Mouse (Mus musculus) MEL (cell line): ENCODE results near the gene Pkdcc. TPM values are rescaled to one million over a fixed set of nuclear protein-coding genes. Genes with fewer than 3 reads are reported as not detected.

Source experiments
- DNase-seq: peaks from one replicate; pipeline ENCODE4 v3.0.0; 2011; ENCODE audit warnings: low read depth, low spot score
- H3K27ac ChIP-seq: 2 replicates; pipeline ENCODE4 v1.5.1; 2012; ENCODE audit warnings: low read depth, mild to moderate bottlenecking, control low read depth, low read length, moderate library complexity; ENCODE audit not compliant: control insufficient read depth
- H3K27me3 ChIP-seq, 2 experiments: fragments of 150-350 bp in 1 of 2; sonication (generic) in 1 of 2; 2 replicates each; pipeline ENCODE4 v1.6.1; 2012; ENCODE audit warnings: low read length in 2 of 2, mild to moderate bottlenecking in 2 of 2, improper control_type of control experiment in 1 of 2, moderate library complexity in 1 of 2; ENCODE audit not compliant: insufficient read depth in 2 of 2, control insufficient read depth in 1 of 2
- H3K36me3 ChIP-seq, 2 experiments: 2 replicates each; pipeline ENCODE4 v1.6.1; 2012 to 2014; ENCODE audit warnings: low read length in 2 of 2, improper control_type of control experiment in 1 of 2, inconsistent platforms in 1 of 2, mild to moderate bottlenecking in 1 of 2; ENCODE audit not compliant: insufficient read depth in 2 of 2, control insufficient read depth in 1 of 2
- H3K4me1 ChIP-seq, 2 experiments: fragments of 150-350 bp in 1 of 2; sonication (generic) in 1 of 2; 2 replicates each; pipeline ENCODE4 v1.6.1; 2012; ENCODE audit warnings: low read length in 2 of 2, improper control_type of control experiment in 1 of 2, mild to moderate bottlenecking in 1 of 2; ENCODE audit not compliant: insufficient read depth in 2 of 2, control insufficient read depth in 1 of 2
- H3K4me3 ChIP-seq, 2 experiments: fragments of 150-350 bp in 1 of 2; sonication (generic) in 1 of 2; 2 replicates each; pipeline ENCODE4 v1.5.1; 2012; ENCODE audit warnings: low read depth in 2 of 2, low read length in 2 of 2, mild to moderate bottlenecking in 2 of 2, moderate library complexity in 2 of 2, control low read depth in 1 of 2, improper control_type of control experiment in 1 of 2; ENCODE audit not compliant: control insufficient read depth in 1 of 2, insufficient read depth in 1 of 2
- H3K79me2 ChIP-seq: 2 replicates; pipeline ENCODE4 v1.6.1; 2012; ENCODE audit warnings: mild to moderate bottlenecking, low read length, moderate library complexity; ENCODE audit not compliant: control insufficient read depth, poor library complexity, insufficient read depth
- H3K9ac ChIP-seq: 2 replicates; pipeline ENCODE4 v1.6.1; 2012; ENCODE audit warnings: low read depth, mild to moderate bottlenecking, control low read depth, low read length, moderate library complexity; ENCODE audit not compliant: control insufficient read depth, poor library complexity, severe bottlenecking
- H3K9me3 ChIP-seq: fragments of 150-350 bp; sonication (generic); replicated peaks from 2 replicates; pipeline ENCODE4 v1.6.1; 2012; ENCODE audit warnings: mild to moderate bottlenecking, low read length, improper control_type of control experiment, moderate library complexity; ENCODE audit not compliant: insufficient read depth
- BHLHE40 ChIP-seq: IDR thresholded peaks from 2 replicates; pipeline ENCODE4 v1.6.1; 2012; ENCODE audit warnings: low read depth, mild to moderate bottlenecking, inconsistent platforms, low read length, improper control_type of control experiment, borderline replicate concordance
- CTCF ChIP-seq, 3 experiments: IDR thresholded peaks in 2 of 3; conservative IDR thresholded peaks in 1 of 3; 2 replicates each; pipeline ENCODE4 v1.5.1; 2011 to 2012; ENCODE audit warnings: low read length in 3 of 3, low read depth in 2 of 3, mild to moderate bottlenecking in 2 of 3, improper control_type of control experiment in 1 of 3, inconsistent platforms in 1 of 3, mixed read lengths in 1 of 3, moderate library complexity in 1 of 3; ENCODE audit not compliant: control insufficient read depth in 1 of 3, insufficient read depth in 1 of 3, poor library complexity in 1 of 3, severe bottlenecking in 1 of 3
- ELF1 ChIP-seq: IDR thresholded peaks from 2 replicates; pipeline ENCODE4 v1.6.1; 2014; ENCODE audit warnings: low read depth, mild to moderate bottlenecking, inconsistent platforms, low read length, improper control_type of control experiment, moderate library complexity
- EP300 ChIP-seq, 2 experiments: IDR thresholded peaks; 2 replicates each; pipeline ENCODE4 v1.6.1; 2011; ENCODE audit warnings: improper control_type of control experiment in 2 of 2, low read length in 2 of 2, low read depth in 1 of 2, mild to moderate bottlenecking in 1 of 2
- ETS1 ChIP-seq: IDR thresholded peaks from 2 replicates; pipeline ENCODE4 v1.6.1; 2012; ENCODE audit warnings: low read depth, mild to moderate bottlenecking, inconsistent platforms, low read length, improper control_type of control experiment, moderate library complexity
- JUND ChIP-seq: IDR thresholded peaks from 2 replicates; pipeline ENCODE4 v1.6.1; 2011; ENCODE audit warnings: low read depth, mild to moderate bottlenecking, improper control_type of control experiment, low read length
- MYB ChIP-seq: IDR thresholded peaks from 2 replicates; pipeline ENCODE4 v1.6.1; 2011; ENCODE audit warnings: mild to moderate bottlenecking, low read depth, low read length, improper control_type of control experiment
- NRF1 ChIP-seq: IDR thresholded peaks from 2 replicates; pipeline ENCODE4 v1.6.1; 2014; ENCODE audit warnings: low read depth, mild to moderate bottlenecking, inconsistent platforms, low read length, improper control_type of control experiment, moderate library complexity; ENCODE audit not compliant: poor library complexity, insufficient read depth, severe bottlenecking
- POLR2AphosphoS2 ChIP-seq: IDR thresholded peaks from 2 replicates; pipeline ENCODE4 v1.6.1; 2011; ENCODE audit warnings: low read length, improper control_type of control experiment
- RAD21 ChIP-seq: IDR thresholded peaks from 2 replicates; pipeline ENCODE4 v1.6.1; 2011; ENCODE audit warnings: mild to moderate bottlenecking, low read depth, low read length, improper control_type of control experiment
- SMC3 ChIP-seq: IDR thresholded peaks from 2 replicates; pipeline ENCODE4 v1.6.1; 2011; ENCODE audit warnings: low read depth, low read length, improper control_type of control experiment
- TAL1 ChIP-seq: IDR thresholded peaks from 2 replicates; pipeline ENCODE4 v1.6.1; 2012; ENCODE audit warnings: mild to moderate bottlenecking, inconsistent platforms, low read length, moderate library complexity, mixed read lengths
- TCF12 ChIP-seq: IDR thresholded peaks from 2 replicates; pipeline ENCODE4 v1.6.1; 2014; ENCODE audit warnings: low read depth, mild to moderate bottlenecking, inconsistent platforms, low read length, improper control_type of control experiment, moderate library complexity
- UBTF ChIP-seq: IDR thresholded peaks from 2 replicates; pipeline ENCODE4 v1.6.1; 2012; ENCODE audit warnings: low read depth, mild to moderate bottlenecking, inconsistent platforms, low read length, improper control_type of control experiment, moderate library complexity, borderline replicate concordance; ENCODE audit not compliant: insufficient read depth
- USF1 ChIP-seq: IDR thresholded peaks from 2 replicates; pipeline ENCODE4 v1.6.1; 2014; ENCODE audit warnings: low read depth, mild to moderate bottlenecking, inconsistent platforms, low read length, improper control_type of control experiment, moderate library complexity
- ZKSCAN1 ChIP-seq: IDR thresholded peaks from 2 replicates; pipeline ENCODE4 v1.6.1; 2012; ENCODE audit warnings: low read depth, mild to moderate bottlenecking, inconsistent platforms, low read length, improper control_type of control experiment, moderate library complexity
- ZNF384 ChIP-seq: IDR thresholded peaks from 2 replicates; pipeline ENCODE4 v1.6.1; 2012; ENCODE audit warnings: low read depth, mild to moderate bottlenecking, inconsistent platforms, low read length, improper control_type of control experiment
- polyA plus RNA-seq, 2 experiments: library from polyadenylated mRNA; stranded (reverse) in 1 of 2; unstranded in 1 of 2; fragments of >175 nt in 1 of 2; fragments of >200 nt in 1 of 2; gene quantifications; 2 replicates each; pipeline versions ENCODE4 v1.2.1 to v1.2.4; 2012; ENCODE audit warnings: low replicate concordance in 2 of 2, low read depth in 1 of 2; ENCODE audit not compliant: insufficient read length in 2 of 2, insufficient read depth in 1 of 2, missing spikeins in 1 of 2
- total RNA-seq: library from RNA; depleted of rRNA; stranded (reverse); fragments of 300-350 nt; gene quantifications from 2 replicates; pipeline ENCODE4 v1.2.3, GENCODE M21; 2012

The Pkdcc gene
- total and polyA plus RNA-seq, 3 experiments: not detected

DNA sequence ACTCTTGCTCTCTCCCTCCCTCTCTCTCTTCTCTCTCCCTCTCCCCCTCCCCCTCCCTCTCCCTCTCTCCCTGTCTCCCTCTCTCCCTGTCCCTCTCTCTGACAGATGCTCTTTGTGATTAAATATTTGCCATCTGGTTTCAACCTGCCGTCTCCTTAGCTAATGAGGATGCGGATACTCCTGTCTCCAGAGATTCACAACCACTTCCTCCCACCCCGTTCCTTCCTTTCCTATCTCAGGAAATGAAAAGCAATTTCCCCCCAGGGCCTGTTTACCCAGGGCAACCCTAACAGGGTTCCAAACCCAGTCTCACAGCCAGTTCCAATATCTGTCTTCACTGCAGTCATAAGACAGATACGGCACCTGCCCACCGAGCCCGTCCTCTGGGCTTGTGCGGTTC is 31.0 kb downstream of the Pkdcc start:
- Histone ChIP-seq H3K9ac (no peak overlapping the region), H3K9me3 (no peaks in the 10 kb centered on the region), H3K27ac (no peak overlapping the region), H3K79me2 (no peaks in the 10 kb centered on the region), H3K4me1 (no peaks in the 10 kb centered on the region), H3K4me3 (no peak overlapping the region), H3K27me3 (peaks cover 0 to 1% of the 10 kb centered on the region in 2 experiments; a peak in 2 of 4 replicates), H3K36me3 (no peaks in the 10 kb centered on the region)
- no peak for DNase-seq
- TF ChIP-seq EP300 (IDR thresholded peaks at IDR 0.05; ENCODE audit: low read depth in 1 of 2, low read length in 2 of 2) (no peak), TCF12 (no peak), TAL1 (no peak)

GRCm38 (mm10) chr17:83247176-83247575 is 32.1 kb downstream of the Pkdcc start:
- H3K79me2 ChIP-seq: no peaks in the 10 kb centered on the region
- H3K4me3 ChIP-seq: no peak overlapping the region
- no peak overlapping the region for H3K9ac ChIP-seq
- no peaks in the 10 kb centered on the region for H3K4me1 ChIP-seq
- DNase-seq: no peak
- no peaks in the 10 kb centered on the region for H3K9me3 ChIP-seq
- H3K27me3 ChIP-seq: peaks cover 0 to 1% of the 10 kb centered on the region in 2 experiments; a peak in 2 of 4 replicates
- H3K36me3 ChIP-seq: no peaks in the 10 kb centered on the region
- TF ChIP-seq JUND (no peak), TAL1 (no peak), TCF12 (no peak), ELF1 (no peak), UBTF (no peak), MYB (no peak), POLR2AphosphoS2 (no peak), BHLHE40 (no peak), CTCF (IDR thresholded peaks at IDR 0.05 in 2 of 3, conservative IDR thresholded peaks at IDR 0.05 in 1 of 3; ENCODE audit: control insufficient read depth in 1 of 3, insufficient read depth in 1 of 3, low read depth in 2 of 3, low read length in 3 of 3, poor library complexity in 1 of 3, severe bottlenecking in 1 of 3) (no peak), ZNF384 (no peak), RAD21 (no peak), ETS1 (no peak), USF1 (no peak), SMC3 (no peak), NRF1 (no peak), ZKSCAN1 (no peak)
- H3K27ac ChIP-seq: no peak overlapping the region
